ENCODE assay signal across 15 mouse cellular contexts in the genomic region with DNA sequence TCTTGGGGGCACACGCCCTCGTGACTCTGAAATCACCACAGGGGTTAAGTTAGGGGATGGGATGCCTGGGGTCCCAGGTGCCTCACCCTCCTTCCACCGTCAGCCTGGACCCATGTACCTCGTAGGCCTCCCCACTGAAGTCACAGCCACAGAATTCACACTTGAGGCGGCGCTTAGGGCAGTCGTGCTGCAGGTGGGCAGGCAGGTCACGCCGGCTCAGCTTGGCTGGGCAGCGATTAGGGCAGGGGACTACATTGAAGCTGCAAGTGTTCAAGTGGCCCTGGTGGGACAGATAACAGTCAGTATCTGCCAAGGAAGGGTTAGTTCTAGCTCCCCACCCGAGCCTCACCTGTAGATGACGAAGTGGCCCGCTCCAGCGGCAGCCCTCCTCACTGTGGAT. TPM values are rescaled to one million over a fixed set of nuclear protein-coding genes. Genes with fewer than 3 reads are reported as not detected.
DNase-seq lines count a peak whose midpoint lies in the region; ATAC-seq and TF ChIP-seq lines count a peak whose summit lies in the region.
"Had no signal": no experiment of that assay in that cellular context is flagged by ENCODE, and none has a peak within 500 bp of the region (broad histone marks: within the 10 kb centered on the region; RNA-seq: fewer than 3 reads in every experiment).

No protein-coding gene starts in this region.

- H3K27me3 ChIP-seq in limb, embryonic 12.5 days, result no peaks in the 10 kb centered on the region
- no peaks in the 10 kb centered on the region for H3K27me3 ChIP-seq in limb, embryonic 10.5 days (ENCODE audit: low read depth, poor library complexity, severe bottlenecking)
- no peaks in the 10 kb centered on the region for H3K27me3 ChIP-seq in E14TG2a.4 (ENCODE audit: insufficient read depth, low read length)
- no peaks in the 10 kb centered on the region for H3K27me3 ChIP-seq in limb, embryonic 13.5 days
- H3K27me3 ChIP-seq: heart, embryonic 15.5 days had no signal

- 0 out of 2 replicates have a peak overlapping the region, but pooled peaks have one; percentile 41 for H3K27ac ChIP-seq in limb, embryonic 12.5 days
- no peak overlapping the region for H3K27ac ChIP-seq in limb, embryonic 10.5 days
- H3K27ac ChIP-seq in limb, embryonic 13.5 days, result no peak overlapping the region; the same call in 1 of the 2 replicates

- H3K9ac ChIP-seq in limb, embryonic 12.5 days (replicated peaks), result peak overlapping the region; percentile 99; the same call in 1 of the 2 replicates
- H3K9ac ChIP-seq in limb, embryonic 13.5 days, result peak overlapping the region; percentile 25; the same call in 1 of the 2 replicates
- H3K9ac ChIP-seq: heart, embryonic 15.5 days had no signal

- H3K4me2 ChIP-seq in limb, embryonic 12.5 days, result 0 out of 2 replicates have a peak overlapping the region, but pooled peaks have one; percentile 90
- H3K4me2 ChIP-seq in limb, embryonic 13.5 days (replicated peaks), result peak overlapping the region; percentile 91
- H3K4me2 ChIP-seq: lung, embryonic 14.5 days had no signal

- intact Hi-C loops in heart, postnatal 10 days (cut with DNase I), result no loop called here

- WGBS in limb, embryonic 12.5 days, result 90% methylated on average over 14 of the region's 14 CpGs
- 95% methylated on average over 14 of the region's 14 CpGs for WGBS in limb, embryonic 10.5 days
- WGBS in limb, embryonic 13.5 days, result 89% methylated on average over 14 of the region's 14 CpGs

- H3K9me3 ChIP-seq in limb, embryonic 12.5 days, result no peaks in the 10 kb centered on the region
- no peaks in the 10 kb centered on the region for H3K9me3 ChIP-seq in limb, embryonic 10.5 days (replicated peaks)
- H3K9me3 ChIP-seq in E14TG2a.4 (ENCODE audit: low read length), result no peaks in the 10 kb centered on the region
- H3K9me3 ChIP-seq in limb, embryonic 13.5 days, result no peaks in the 10 kb centered on the region
- H3K9me3 ChIP-seq: forebrain, embryonic 10.5 days; heart, embryonic 15.5 days had no signal

- ATAC-seq in limb, embryonic 12.5 days (ENCODE audit: insufficient number of reproducible peaks, insufficient read depth, low FRiP score, low TSS enrichment, low read depth), result no peak
- no peak for ATAC-seq in limb, embryonic 13.5 days (ENCODE audit: low FRiP score, low read depth)
- ATAC-seq: inflammation-experienced regulatory T-cells, adult 6 months had no signal

- H3K4me1 ChIP-seq in limb, embryonic 12.5 days (replicated peaks), result peaks cover 57% of the 10 kb centered on the region
- peaks cover 43% of the 10 kb centered on the region for H3K4me1 ChIP-seq in limb, embryonic 10.5 days
- H3K4me1 ChIP-seq in E14TG2a.4 (replicated peaks; ENCODE audit: low read depth, low read length), result peaks cover 84% of the 10 kb centered on the region
- H3K4me1 ChIP-seq in limb, embryonic 13.5 days, result peaks cover 60% of the 10 kb centered on the region

- TF ChIP-seq CTCF in E14TG2a.4 (conservative IDR thresholded peaks at IDR 0.05; ENCODE audit: low read length), result no peak

- H3K4me3 ChIP-seq in limb, embryonic 12.5 days (replicated peaks), result 0 out of 2 replicates have a peak overlapping the region, but pooled peaks have one; percentile 3
- no peak overlapping the region for H3K4me3 ChIP-seq in limb, embryonic 10.5 days
- H3K4me3 ChIP-seq in E14TG2a.4 (replicated peaks; ENCODE audit: low read length), result 0 out of 2 replicates have a peak overlapping the region, but pooled peaks have one; percentile 52
- no peak overlapping the region for H3K4me3 ChIP-seq in limb, embryonic 13.5 days
- H3K4me3 ChIP-seq: heart, embryonic 15.5 days had no signal

- peak; percentile 90 for DNase-seq in heart, adult 11 months
- no peak for DNase-seq in heart, postnatal 10 days
- DNase-seq in limb, embryonic 10.5 days (ENCODE audit: low spot score), result no peak
- DNase-seq in lung, postnatal 36 days, result no peak
- DNase-seq in thymus, postnatal 14 days, result no peak
- DNase-seq: cerebellum, adult 11 months; cerebellum, postnatal 36 days; kidney, postnatal 14 days; lung, embryonic 14.5 days had no signal

- H3K36me3 ChIP-seq in limb, embryonic 12.5 days, result peaks cover 71% of the 10 kb centered on the region
- H3K36me3 ChIP-seq in limb, embryonic 10.5 days, result peaks cover 82% of the 10 kb centered on the region
- H3K36me3 ChIP-seq in E14TG2a.4 (ENCODE audit: insufficient read depth, low read length), result peaks cover 75% of the 10 kb centered on the region
- H3K36me3 ChIP-seq in limb, embryonic 13.5 days, result peaks cover 60% of the 10 kb centered on the region

RNA-seq across cellular contexts. Expression of a gene that starts 4.2 kb away (rescaled TPM):
- total RNA-seq in heart, postnatal 10 days (2021), result 10 to 100 TPM; 17.5 to 21.0 TPM
- 115 and 128 TPM in 2 replicates for polyA plus RNA-seq in limb, embryonic 12.5 days (2016; fragmentation: Nextera tagmentation; extraction: Ambion mirVana)
- polyA plus RNA-seq in limb, embryonic 10.5 days (2016; fragmentation: Nextera tagmentation; extraction: Ambion mirVana), result 178 and 181 TPM in 2 replicates
- polyA plus RNA-seq in limb, embryonic 13.5 days (2015; fragmentation: Nextera tagmentation; extraction: Ambion mirVana), result 108 and 109 TPM in 2 replicates

RNA-seq across cellular contexts. Expression of a gene that starts 15.3 kb away (rescaled TPM):
- 1 to 10 TPM; 4.5 to 5.4 TPM for total RNA-seq in heart, postnatal 10 days (2021)
- 18.3 and 20.4 TPM in 2 replicates for polyA plus RNA-seq in limb, embryonic 12.5 days (2016; fragmentation: Nextera tagmentation; extraction: Ambion mirVana)
- 17.3 and 19.9 TPM in 2 replicates for polyA plus RNA-seq in limb, embryonic 10.5 days (2016; fragmentation: Nextera tagmentation; extraction: Ambion mirVana)
- 20.1 and 20.7 TPM in 2 replicates for polyA plus RNA-seq in limb, embryonic 13.5 days (2015; fragmentation: Nextera tagmentation; extraction: Ambion mirVana)

RNA-seq across cellular contexts. Expression of a gene that starts 15.3 kb away (rescaled TPM):
- total RNA-seq in heart, postnatal 10 days (2021), result 1 to 10 TPM; 9.1 to 9.4 TPM
- 11.6 and 11.9 TPM in 2 replicates for polyA plus RNA-seq in limb, embryonic 12.5 days (2016; fragmentation: Nextera tagmentation; extraction: Ambion mirVana)
- 10.0 and 13.1 TPM in 2 replicates for polyA plus RNA-seq in limb, embryonic 10.5 days (2016; fragmentation: Nextera tagmentation; extraction: Ambion mirVana)
- 13.5 and 14.1 TPM in 2 replicates for polyA plus RNA-seq in limb, embryonic 13.5 days (2015; fragmentation: Nextera tagmentation; extraction: Ambion mirVana)

RNA-seq across cellular contexts. Expression of a gene that starts 22.2 kb away (rescaled TPM):
- 100 to 1,000 TPM; 965 to 994 TPM for total RNA-seq in heart, postnatal 10 days (2021)
- 1,381 and 1,432 TPM in 2 replicates for polyA plus RNA-seq in limb, embryonic 12.5 days (2016; fragmentation: Nextera tagmentation; extraction: Ambion mirVana)
- polyA plus RNA-seq in limb, embryonic 10.5 days (2016; fragmentation: Nextera tagmentation; extraction: Ambion mirVana), result 1,157 and 1,293 TPM in 2 replicates
- polyA plus RNA-seq in limb, embryonic 13.5 days (2015; fragmentation: Nextera tagmentation; extraction: Ambion mirVana), result 1,373 and 1,384 TPM in 2 replicates

RNA-seq across cellular contexts. Expression of a gene that starts 27.1 kb away (rescaled TPM):
- total RNA-seq in heart, postnatal 10 days (2021), result 10 to 100 TPM; 22.3 to 24.3 TPM
- polyA plus RNA-seq in limb, embryonic 12.5 days (2016; fragmentation: Nextera tagmentation; extraction: Ambion mirVana), result 149 and 157 TPM in 2 replicates
- 139 and 141 TPM in 2 replicates for polyA plus RNA-seq in limb, embryonic 10.5 days (2016; fragmentation: Nextera tagmentation; extraction: Ambion mirVana)
- 171 and 185 TPM in 2 replicates for polyA plus RNA-seq in limb, embryonic 13.5 days (2015; fragmentation: Nextera tagmentation; extraction: Ambion mirVana)

Comparison
In these comparisons a context has a peak if more than half of its experiments do, and no peak if none do; other contexts are left out.
1. H3K4me3 ChIP-seq: peak in limb, embryonic 12.5 days (single experiment) and E14TG2a.4 (single experiment); none in limb, embryonic 10.5 days (single experiment) and limb, embryonic 13.5 days (single experiment).